Mouse (Mus musculus) adrenal gland, adult 18-20 months (tissue): ENCODE measurements around the gene Tatdn3. TPM values are rescaled to one million over a fixed set of nuclear protein-coding genes. Genes with fewer than 3 reads are reported as not detected.

Experiments
- total RNA-seq, 2 experiments: library from RNA; stranded (reverse); gene quantifications; 1 replicate in 1 of 2; 2 replicates in 1 of 2; pipeline ENCODE4 v1.2.3; 2021

The Tatdn3 gene
- total RNA-seq, 2 experiments from 2014 or later: 14.0 to 16.4 TPM

Other genes starting within 250 kb of the Tatdn3 start
- 10 to 100 TPM; 18.9 to 20.7 TPM for gene Rps6kc1, start 151.2 kb downstream of the Tatdn3 start, total RNA-seq
- gene Angel2, start 137.8 kb downstream of the Tatdn3 start, total RNA-seq: 10 to 100 TPM; 44.7 to 47.7 TPM
- gene Vash2, start 83.6 kb downstream of the Tatdn3 start, total RNA-seq: under 1 TPM in 1 of 2 experiments, not detected in 1; 0.22 TPM
- gene Flvcr1, start 36.8 kb downstream of the Tatdn3 start, total RNA-seq: 10 to 100 TPM in 1 of 2 experiments, 1 to 10 TPM in 1; 9.9 to 14.6 TPM
- gene Spata45, start 26.3 kb downstream of the Tatdn3 start, total RNA-seq: not detected
- under 1 TPM; 0.58 to 0.63 TPM for gene Nsl1, start 80 bp upstream of the Tatdn3 start, total RNA-seq
- 1 to 10 TPM; 1.5 to 9.7 TPM for gene Batf3, start 34.9 kb upstream of the Tatdn3 start, total RNA-seq
- not detected for gene Fam71a, start 101.9 kb upstream of the Tatdn3 start, total RNA-seq
- 10 to 100 TPM in 1 of 2 experiments, 1 to 10 TPM in 1; 6.0 to 30.7 TPM for gene Atf3, start 155.1 kb upstream of the Tatdn3 start, total RNA-seq